Mouse (Mus musculus) liver, adult 2 months (tissue): ENCODE measurements around the gene Fryl.

Experiments
- CTCF ChIP-seq: fragments of 200-500 bp; IDR thresholded peaks from 2 replicates; pipeline ENCODE4 v1.5.1; 2011; ENCODE audit warnings: low read depth, low read length, control low read depth
- POLR2A ChIP-seq: fragments of 200-500 bp; IDR thresholded peaks from 2 replicates; pipeline ENCODE4 v1.6.1; 2011; ENCODE audit warnings: low read length, control low read depth; ENCODE audit not compliant: insufficient read depth; ENCODE audit errors: extremely low read depth

DNA sequence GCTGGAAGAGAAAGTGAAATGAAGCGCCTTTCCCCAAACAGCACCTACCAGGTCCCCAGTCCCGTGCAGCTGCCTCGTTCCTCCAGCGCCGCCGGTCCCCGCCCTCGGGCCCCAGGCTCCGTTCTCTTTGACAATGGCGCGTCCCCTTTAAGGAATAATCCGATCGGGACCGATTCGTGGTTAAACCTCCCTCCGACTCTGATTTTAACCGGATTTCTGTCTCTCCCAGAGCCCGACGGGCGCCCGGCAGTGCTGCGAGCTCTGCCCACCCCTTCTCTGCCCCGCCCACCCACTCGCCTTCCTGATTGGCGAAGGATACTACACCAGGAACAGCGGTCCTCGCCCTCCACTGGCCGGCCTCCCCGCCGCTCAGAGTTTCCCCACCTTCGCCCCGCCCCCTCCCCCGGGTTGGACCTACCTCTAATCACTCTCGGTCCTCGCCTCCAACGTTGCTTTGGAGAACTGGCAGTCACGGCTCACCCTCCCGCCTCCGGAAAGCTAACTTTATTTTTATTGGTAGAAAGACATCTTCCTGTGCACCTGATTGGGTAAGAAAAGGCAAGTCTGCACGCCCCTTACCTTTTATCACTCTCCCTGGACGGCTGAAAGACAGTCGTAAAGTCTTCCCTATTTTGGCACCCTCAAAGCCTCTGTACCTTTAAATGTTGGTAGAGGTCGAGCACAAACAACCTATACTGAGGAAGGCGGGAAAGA, at the start of gene Fryl:
- TF ChIP-seq CTCF (no peak), POLR2A (no peak)
